Mouse (Mus musculus): ENCODE results near the gene Sidt1. TPM values are rescaled to one million over a fixed set of nuclear protein-coding genes. Genes with fewer than 3 reads are reported as not detected.
A peak's percentile ranks its signal among the peaks of the same experiment; 100 is the strongest.

The Sidt1 gene
- polyA plus RNA-seq, 1 experiment from 2014 or later, result 0.05 TPM

DNA sequence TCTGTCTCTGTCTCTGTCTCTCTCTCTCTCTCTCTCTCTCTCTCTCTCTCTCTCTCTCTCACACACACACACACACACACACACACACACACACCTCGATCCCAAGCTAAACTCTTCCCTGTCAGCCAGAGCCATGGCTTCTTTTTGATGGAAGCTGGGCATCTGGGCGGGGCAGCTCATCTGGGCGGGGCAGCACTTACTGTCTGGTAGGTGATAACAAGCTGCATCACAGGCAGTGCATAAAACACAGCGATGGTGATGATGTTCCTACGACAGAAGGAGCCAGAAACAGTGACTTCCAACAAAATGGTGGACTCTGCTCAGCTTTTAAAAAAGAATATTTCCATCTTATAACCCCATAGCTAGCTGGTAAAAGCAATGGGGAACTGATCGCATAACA, 67.4 kb downstream of the Sidt1 start:
- H3K27ac ChIP-seq (replicated peaks), result no peak overlapping the region
- no peak for DNase-seq (ENCODE audit: low spot score)
- 84% methylated on average over 6 of the region's 6 CpGs for WGBS
- H3K36me3 ChIP-seq, result no peaks in the 10 kb centered on the region
- no peaks in the 10 kb centered on the region for H3K9me3 ChIP-seq (replicated peaks)
- H3K4me3 ChIP-seq, result no peak overlapping the region
- no peaks in the 10 kb centered on the region for H3K27me3 ChIP-seq (ENCODE audit: low read depth, poor library complexity, severe bottlenecking)
- H3K4me1 ChIP-seq, result no peaks in the 10 kb centered on the region

DNA sequence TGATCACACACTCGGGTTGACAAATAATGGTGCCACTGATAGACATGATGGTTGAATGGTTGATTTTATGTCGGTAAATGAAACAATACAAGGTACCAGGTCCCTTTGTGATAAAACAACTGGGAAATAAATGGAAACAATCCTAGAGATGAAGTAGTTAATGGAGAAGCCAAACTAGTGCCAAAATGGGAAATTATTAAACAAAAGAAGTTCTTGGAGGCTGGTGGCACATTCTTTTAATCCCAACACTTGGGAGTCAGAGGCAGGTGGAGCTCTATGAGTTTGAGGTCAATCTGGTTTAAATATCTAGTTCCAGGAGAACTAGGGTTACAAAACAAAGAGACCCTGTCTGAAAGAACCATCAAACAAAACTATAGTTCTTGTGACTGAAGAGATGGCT, 68.1 kb downstream of the Sidt1 start:
- 74% methylated on average over 2 of the region's 2 CpGs for WGBS
- Histone ChIP-seq H3K4me3 (no peak overlapping the region), H3K27me3 (ENCODE audit: low read depth, poor library complexity, severe bottlenecking) (no peaks in the 10 kb centered on the region), H3K36me3 (no peaks in the 10 kb centered on the region), H3K4me1 (no peaks in the 10 kb centered on the region), H3K27ac (replicated peaks) (no peak overlapping the region), H3K9me3 (replicated peaks) (no peaks in the 10 kb centered on the region)
- DNase-seq (ENCODE audit: low spot score), result no peak

DNA sequence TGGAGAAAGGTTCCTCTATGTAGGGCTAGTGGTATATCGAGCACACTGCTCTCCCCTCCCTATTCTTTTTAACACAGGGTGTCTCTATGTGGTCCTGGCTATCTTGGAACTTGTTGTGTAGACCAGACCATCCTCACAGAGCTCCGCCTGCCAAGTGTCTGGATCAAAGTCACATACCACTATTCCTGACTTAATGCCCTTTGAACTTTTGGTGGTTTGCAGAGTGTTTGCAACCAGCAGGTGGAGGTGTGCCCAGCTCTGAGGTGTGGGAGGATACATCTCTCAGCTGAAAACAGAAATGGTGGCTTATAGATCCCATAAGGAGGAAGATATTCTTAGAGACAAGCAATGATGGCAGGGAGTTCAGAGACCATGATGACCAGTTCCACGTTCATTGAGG, 75.5 kb downstream of the Sidt1 start:
- Histone ChIP-seq H3K27me3 (ENCODE audit: low read depth, poor library complexity, severe bottlenecking) (no peaks in the 10 kb centered on the region), H3K4me1 (no peaks in the 10 kb centered on the region), H3K9me3 (replicated peaks) (no peaks in the 10 kb centered on the region), H3K36me3 (no peaks in the 10 kb centered on the region), H3K4me3 (no peak overlapping the region), H3K27ac (replicated peaks) (no peak overlapping the region)
- WGBS, result 87% methylated on average over 3 of the region's 3 CpGs
- no peak for DNase-seq (ENCODE audit: low spot score)

DNA sequence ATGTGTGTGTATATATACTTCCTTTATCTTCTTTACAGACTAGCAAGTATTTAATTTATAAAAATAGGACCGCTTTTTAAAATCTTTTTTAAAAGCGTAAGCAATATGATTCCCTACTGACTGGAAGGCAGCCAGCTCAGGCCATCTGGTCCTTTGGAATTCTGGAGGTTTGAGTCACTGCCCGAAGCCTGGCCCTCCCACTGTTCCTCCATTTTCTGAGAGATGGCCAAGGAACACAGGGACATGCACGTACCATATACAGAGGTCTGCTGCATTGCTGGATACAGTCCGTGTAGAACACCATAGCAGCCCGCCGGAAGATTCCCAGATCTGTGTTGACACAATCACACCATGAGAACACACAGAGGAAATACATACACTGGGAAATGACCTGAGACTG, 78.3 kb downstream of the Sidt1 start:
- no peaks in the 10 kb centered on the region for H3K9me3 ChIP-seq (replicated peaks)
- H3K27ac ChIP-seq (replicated peaks), result no peak overlapping the region
- 93% methylated on average over 7 of the region's 7 CpGs for WGBS
- no peak overlapping the region for H3K4me3 ChIP-seq
- no peaks in the 10 kb centered on the region for H3K27me3 ChIP-seq (ENCODE audit: low read depth, poor library complexity, severe bottlenecking)
- H3K36me3 ChIP-seq, result no peaks in the 10 kb centered on the region
- no peak for DNase-seq (ENCODE audit: low spot score)
- no peaks in the 10 kb centered on the region for H3K4me1 ChIP-seq

DNA sequence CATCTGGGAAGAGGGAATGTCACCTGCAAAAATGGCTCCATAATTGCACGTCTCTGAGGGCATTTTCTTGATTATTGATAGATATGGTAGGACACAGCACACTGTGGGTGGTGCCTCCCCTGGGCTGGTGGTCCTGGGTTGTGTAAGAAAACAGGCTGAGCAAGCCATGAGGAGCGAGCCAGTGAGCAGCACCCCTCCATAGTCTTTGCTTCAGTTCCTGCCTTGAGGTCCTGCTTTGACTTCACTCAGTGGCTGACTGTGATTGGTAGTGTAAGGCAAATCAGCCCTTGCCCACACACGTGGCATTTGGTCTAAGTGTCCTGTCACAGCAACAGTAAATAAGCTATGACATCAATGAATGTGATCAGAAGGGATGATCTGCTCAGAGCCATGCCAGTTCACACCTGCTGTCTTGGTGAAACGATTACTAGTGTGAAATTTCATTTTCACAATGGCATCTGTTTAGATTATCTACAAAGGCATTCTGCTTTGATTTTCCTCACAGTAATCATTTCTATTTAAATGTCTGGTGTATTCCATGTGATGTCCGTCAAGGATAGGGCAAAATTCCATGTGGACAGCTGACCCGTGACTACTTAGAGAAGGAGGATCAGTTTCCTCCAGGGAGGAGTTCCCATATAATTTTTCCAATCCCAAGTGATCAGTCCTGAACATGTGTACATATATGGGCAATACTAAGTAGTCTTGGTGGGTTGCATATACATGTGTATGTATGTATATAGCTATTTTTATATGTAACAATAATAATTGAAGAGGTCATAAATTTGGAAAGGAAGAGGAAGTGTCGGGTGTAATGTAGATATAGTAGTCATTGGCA, 79.0 kb downstream of the Sidt1 start:
- WGBS, result 80% methylated on average over 7 of the region's 7 CpGs

DNA sequence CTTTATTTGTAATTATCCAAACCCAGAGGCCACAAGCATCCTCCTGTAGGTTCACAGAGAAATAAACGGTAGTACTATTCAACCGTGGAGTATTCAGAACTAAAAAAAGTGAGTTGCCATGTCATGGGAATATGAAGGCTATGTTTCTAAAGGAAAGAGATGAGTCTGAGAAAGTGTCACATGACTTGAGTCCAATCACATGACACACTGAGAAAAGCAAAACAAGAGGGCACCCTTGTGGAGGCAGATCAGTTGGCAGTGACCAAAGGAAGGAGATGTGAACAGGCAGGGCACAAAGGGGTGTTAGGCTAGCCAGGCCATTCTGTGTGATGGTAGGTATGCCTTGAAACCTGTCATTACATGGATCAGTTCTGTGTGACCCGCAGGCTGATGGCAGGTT, 80.3 kb downstream of the Sidt1 start:
- WGBS, result 91% methylated on average over 3 of the region's 3 CpGs
- Histone ChIP-seq H3K36me3 (no peaks in the 10 kb centered on the region), H3K27me3 (ENCODE audit: low read depth, poor library complexity, severe bottlenecking) (no peaks in the 10 kb centered on the region), H3K4me1 (no peaks in the 10 kb centered on the region), H3K9me3 (replicated peaks) (no peaks in the 10 kb centered on the region), H3K4me3 (no peak overlapping the region), H3K27ac (replicated peaks) (no peak overlapping the region)
- no peak for DNase-seq (ENCODE audit: low spot score)

More for the DNA sequence above, 79.0 kb downstream of the Sidt1 start:
- Histone ChIP-seq H3K27ac (replicated peaks) (no peak overlapping the region), H3K4me3 (no peak overlapping the region), H3K36me3 (no peaks in the 10 kb centered on the region), H3K4me1 (no peaks in the 10 kb centered on the region), H3K27me3 (ENCODE audit: low read depth, poor library complexity, severe bottlenecking) (no peaks in the 10 kb centered on the region), H3K9me3 (replicated peaks) (no peaks in the 10 kb centered on the region)
- DNase-seq (ENCODE audit: low spot score), result no peak

DNA sequence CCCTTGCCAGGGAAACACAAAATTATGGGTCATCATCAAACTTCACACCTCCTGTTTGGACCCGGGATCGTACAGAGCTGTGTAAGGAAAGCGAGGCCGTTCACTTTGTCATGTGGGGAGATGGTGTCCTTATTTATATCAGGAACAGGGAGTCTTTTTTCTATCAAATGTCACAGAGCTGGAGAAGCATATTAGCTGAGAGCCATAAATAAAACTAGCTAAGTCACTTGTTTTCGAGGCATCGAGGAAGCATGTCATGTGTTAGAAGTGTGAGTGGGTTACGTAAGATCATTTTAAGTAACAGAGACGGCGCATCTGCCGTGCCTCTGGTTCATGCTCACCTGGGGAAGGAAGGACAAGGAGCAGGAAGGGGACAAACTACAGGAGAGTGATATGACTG, 83.0 kb downstream of the Sidt1 start:
- Histone ChIP-seq H3K4me3 (no peak overlapping the region), H3K36me3 (no peaks in the 10 kb centered on the region), H3K4me1 (no peaks in the 10 kb centered on the region), H3K27ac (replicated peaks) (no peak overlapping the region), H3K9me3 (replicated peaks) (no peaks in the 10 kb centered on the region), H3K27me3 (ENCODE audit: low read depth, poor library complexity, severe bottlenecking) (no peaks in the 10 kb centered on the region)
- no peak for DNase-seq (ENCODE audit: low spot score)
- 95% methylated on average over 10 of the region's 10 CpGs for WGBS

DNA sequence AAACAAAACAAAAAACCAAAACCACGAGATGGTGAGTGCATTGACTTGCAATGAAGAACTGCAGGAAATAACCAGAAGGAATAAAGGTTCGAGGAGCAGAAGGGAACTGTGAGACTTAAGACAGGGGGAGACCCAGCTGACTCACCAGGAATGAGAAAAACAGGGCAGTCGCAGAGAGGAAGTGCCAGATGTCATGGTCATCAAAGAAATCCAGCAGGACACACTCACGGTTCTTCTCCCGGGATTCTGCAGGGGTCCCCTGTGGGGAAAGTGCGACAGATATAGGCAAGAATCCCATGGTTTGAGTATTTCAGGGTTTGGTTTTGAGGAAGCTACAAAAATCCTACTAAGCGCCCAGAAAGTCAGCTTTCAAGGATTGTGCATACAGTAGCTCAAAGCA, 89.7 kb downstream of the Sidt1 start:
- DNase-seq (ENCODE audit: low spot score), result no peak
- no peak overlapping the region for H3K4me3 ChIP-seq
- no peak overlapping the region for H3K27ac ChIP-seq (replicated peaks)
- 81% methylated on average over 7 of the region's 7 CpGs for WGBS
- H3K4me1 ChIP-seq, result 0 out of 2 replicates have a peak, but pooled peaks cover 2% of the 10 kb centered on the region
- no peaks in the 10 kb centered on the region for H3K36me3 ChIP-seq
- H3K27me3 ChIP-seq (ENCODE audit: low read depth, poor library complexity, severe bottlenecking), result no peaks in the 10 kb centered on the region
- no peaks in the 10 kb centered on the region for H3K9me3 ChIP-seq (replicated peaks)

DNA sequence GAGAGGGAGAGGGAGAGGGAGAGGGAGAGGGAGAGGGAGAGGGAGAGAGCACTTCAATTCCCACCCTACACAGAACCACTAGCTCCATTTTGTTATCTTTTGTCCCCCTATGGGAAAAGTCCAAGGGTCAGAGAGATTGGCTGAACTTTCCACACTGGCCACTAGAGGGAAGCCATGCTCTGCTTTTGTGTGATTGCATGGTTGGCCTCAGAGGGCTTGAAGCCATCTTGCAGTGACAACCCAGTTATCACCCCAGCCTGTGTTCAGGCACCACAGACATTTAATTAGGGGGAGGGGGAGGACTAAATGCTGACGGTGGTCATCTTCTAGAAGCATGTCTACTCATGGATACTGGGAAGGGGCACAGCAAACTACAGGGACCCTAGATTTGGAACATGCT, 90.4 kb downstream of the Sidt1 start:
- no peak overlapping the region for H3K4me3 ChIP-seq
- H3K36me3 ChIP-seq, result no peaks in the 10 kb centered on the region
- no peak overlapping the region for H3K27ac ChIP-seq (replicated peaks)
- 0 out of 2 replicates have a peak, but pooled peaks cover 2% of the 10 kb centered on the region for H3K4me1 ChIP-seq
- H3K9me3 ChIP-seq (replicated peaks), result no peaks in the 10 kb centered on the region
- no peaks in the 10 kb centered on the region for H3K27me3 ChIP-seq (ENCODE audit: low read depth, poor library complexity, severe bottlenecking)
- DNase-seq (ENCODE audit: low spot score), result peak; percentile 77
- 3% methylated on average over 1 of the region's 1 CpGs for WGBS

DNA sequence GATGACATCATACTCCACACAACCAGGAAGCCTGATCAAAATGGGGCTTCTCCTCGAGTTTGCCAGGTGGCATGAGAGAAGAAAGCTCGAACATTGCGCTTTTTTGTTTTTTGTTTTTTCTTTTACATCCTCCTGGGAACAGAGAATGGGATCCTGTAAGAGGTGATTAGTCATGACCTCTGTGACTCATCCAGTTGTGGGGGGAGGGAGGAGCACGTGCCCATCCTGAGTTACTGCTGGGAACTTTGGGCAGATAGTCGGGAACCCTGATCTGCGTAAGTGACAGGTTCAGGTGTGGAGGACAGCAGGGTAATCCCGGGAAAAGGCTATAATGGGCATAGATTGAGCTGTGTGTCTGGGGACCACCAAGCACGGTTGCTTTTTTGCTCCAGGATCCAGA, 92.6 kb downstream of the Sidt1 start:
- WGBS, result 72% methylated on average over 8 of the region's 8 CpGs
- no peaks in the 10 kb centered on the region for H3K27me3 ChIP-seq (ENCODE audit: low read depth, poor library complexity, severe bottlenecking)
- no peaks in the 10 kb centered on the region for H3K36me3 ChIP-seq
- H3K27ac ChIP-seq (replicated peaks), result no peak overlapping the region
- no peak overlapping the region for H3K4me3 ChIP-seq
- H3K4me1 ChIP-seq, result 0 out of 2 replicates have a peak, but pooled peaks cover 2% of the 10 kb centered on the region
- no peak for DNase-seq (ENCODE audit: low spot score)
- H3K9me3 ChIP-seq (replicated peaks), result no peaks in the 10 kb centered on the region

DNA sequence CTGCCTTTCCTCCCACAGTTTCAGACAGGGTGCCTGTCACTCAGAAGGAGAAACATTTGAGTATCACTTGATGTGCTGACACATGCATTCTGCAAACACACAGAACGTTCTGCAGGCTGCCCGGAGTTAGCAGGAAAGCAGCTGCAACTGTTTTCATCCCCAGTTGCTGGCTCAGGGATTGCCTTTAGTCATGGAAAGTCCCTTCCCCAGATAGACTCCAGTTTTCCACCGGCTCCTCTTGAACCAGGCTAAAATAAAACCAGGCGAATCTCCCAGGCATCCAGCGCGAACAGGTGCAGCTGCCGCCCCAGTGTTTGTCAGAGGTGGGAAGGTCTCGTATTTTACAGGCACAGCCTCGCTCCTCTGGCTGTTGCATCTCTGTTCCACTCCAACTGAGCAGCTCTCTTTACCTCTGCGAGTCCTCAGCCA, 94.1 kb downstream of the Sidt1 start:
- Histone ChIP-seq H3K4me1 (0 out of 2 replicates have a peak, but pooled peaks cover 2% of the 10 kb centered on the region), H3K36me3 (no peaks in the 10 kb centered on the region), H3K27ac (replicated peaks) (no peak overlapping the region), H3K27me3 (ENCODE audit: low read depth, poor library complexity, severe bottlenecking) (no peaks in the 10 kb centered on the region), H3K9me3 (replicated peaks) (no peaks in the 10 kb centered on the region), H3K4me3 (no peak overlapping the region)
- 70% methylated on average over 10 of the region's 10 CpGs for WGBS
- no peak for DNase-seq (ENCODE audit: low spot score)

DNA sequence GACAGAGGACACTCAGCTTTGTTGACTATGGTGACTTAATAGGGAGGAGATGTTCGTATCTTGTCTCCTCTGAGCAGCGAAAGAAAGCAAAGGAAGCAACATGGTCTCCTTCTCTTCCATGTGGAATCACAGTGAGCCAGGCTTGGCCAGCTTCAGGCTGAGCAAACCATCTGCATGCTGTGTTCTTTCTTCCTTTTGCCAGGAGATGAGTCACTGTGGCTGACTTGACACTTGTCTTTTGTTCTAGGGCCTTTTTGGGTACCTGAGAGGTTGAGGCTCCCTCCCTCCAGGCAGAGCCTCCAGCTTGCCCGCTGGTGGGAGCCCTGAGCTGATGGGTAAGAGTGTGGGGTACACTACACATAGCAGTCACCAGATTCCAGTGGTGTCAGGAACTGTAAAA, 95.2 kb downstream of the Sidt1 start:
- H3K36me3 ChIP-seq, result no peaks in the 10 kb centered on the region
- no peaks in the 10 kb centered on the region for H3K9me3 ChIP-seq (replicated peaks)
- WGBS, result 77% methylated on average over 3 of the region's 3 CpGs
- no peak overlapping the region for H3K27ac ChIP-seq (replicated peaks)
- no peak overlapping the region for H3K4me3 ChIP-seq
- 0 out of 2 replicates have a peak, but pooled peaks cover 2% of the 10 kb centered on the region for H3K4me1 ChIP-seq
- no peak for DNase-seq (ENCODE audit: low spot score)
- no peaks in the 10 kb centered on the region for H3K27me3 ChIP-seq (ENCODE audit: low read depth, poor library complexity, severe bottlenecking)

DNA sequence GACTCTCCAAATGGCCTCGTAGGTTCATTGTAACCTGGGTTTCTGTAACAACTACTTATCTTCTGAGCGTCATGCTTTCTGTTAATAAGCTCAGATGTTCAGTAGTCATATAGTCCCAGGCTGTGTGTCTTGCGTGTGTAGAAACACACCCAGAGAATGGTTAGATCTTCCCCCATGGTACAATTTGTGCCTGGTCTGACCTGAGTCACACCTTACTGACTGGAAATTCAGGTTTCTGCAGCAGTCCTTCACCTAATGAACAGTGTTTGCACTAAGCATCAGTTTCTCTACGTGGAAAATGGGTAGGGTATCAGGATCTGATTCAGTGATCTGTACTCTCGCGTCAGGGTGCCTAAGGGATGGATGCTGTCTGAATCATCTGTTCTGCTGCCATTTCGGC, 100.0 kb downstream of the Sidt1 start:
- no peak for DNase-seq (ENCODE audit: low spot score)
- no peak overlapping the region for H3K27ac ChIP-seq (replicated peaks)
- H3K36me3 ChIP-seq, result no peaks in the 10 kb centered on the region
- H3K27me3 ChIP-seq (ENCODE audit: low read depth, poor library complexity, severe bottlenecking), result no peaks in the 10 kb centered on the region
- 92% methylated on average over 7 of the region's 7 CpGs for WGBS
- no peaks in the 10 kb centered on the region for H3K4me1 ChIP-seq
- H3K4me3 ChIP-seq, result no peak overlapping the region
- H3K9me3 ChIP-seq (replicated peaks), result no peaks in the 10 kb centered on the region

Data from midbrain, embryonic 10.5 days (tissue).